Mouse (Mus musculus) brain, embryonic 18.5 days (tissue): ENCODE data around the gene Prkci.

Experiments
- DNase-seq: peaks from one replicate; pipeline ENCODE4 v3.0.0-alpha.2; 2012; ENCODE audit warnings: low read depth, low spot score

The Prkci gene

DNA sequence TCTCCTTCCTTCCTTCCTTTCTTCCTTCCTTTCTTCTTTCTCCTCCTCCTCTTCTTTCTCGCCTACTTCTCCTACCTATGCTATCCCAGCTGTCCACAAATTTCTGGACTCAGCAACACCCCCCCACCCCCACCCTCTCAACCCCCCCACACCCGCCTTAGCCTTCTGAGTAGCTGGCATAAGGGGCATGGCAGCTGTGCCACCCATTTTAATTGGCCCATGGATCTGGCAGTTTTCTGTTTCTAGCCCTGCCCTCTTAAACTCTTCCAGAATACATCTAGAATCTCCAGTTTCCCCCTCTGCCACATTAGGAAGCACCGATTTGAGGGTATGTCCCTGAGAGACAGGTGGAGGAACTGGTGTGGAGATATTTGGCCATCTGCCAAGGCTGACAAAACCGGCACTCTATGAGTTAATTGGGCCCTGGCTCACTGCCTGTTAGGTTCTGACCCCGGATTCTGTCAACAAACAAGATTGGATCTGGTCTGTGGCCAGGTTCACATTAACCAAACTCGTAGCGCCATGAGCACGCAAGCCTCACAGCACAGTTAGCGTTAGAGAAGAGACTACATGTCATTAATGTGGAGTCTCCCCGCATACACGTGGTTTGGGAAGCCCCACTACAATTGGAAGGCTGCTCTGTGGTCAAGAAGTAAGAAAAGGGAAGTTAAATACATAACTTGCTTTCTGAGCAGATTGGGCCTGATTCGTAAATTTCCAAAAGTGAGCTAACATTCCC lies 88.1 kb downstream of the Prkci start:
- no peak for DNase-seq

DNA sequence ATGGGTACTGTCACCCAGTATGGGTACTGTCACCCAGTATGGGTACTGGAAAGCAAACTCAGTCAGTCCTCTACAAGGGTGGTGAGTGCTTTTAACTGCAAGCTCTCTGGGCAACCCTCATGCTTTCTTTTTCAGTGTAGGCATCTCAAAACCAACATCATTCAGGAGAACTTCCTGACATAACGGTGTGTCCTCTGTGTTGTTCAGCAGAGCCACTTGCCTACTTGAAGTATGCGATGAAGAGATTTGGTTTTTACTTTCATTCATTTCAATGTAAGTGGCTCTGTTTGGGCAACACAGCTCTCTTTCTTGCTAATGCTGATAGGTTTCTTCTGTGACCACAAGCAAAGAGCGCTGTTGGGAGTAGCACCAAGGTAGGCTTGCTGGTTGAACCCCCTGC lies 89.5 kb downstream of the Prkci start:
- no peak for DNase-seq

DNA sequence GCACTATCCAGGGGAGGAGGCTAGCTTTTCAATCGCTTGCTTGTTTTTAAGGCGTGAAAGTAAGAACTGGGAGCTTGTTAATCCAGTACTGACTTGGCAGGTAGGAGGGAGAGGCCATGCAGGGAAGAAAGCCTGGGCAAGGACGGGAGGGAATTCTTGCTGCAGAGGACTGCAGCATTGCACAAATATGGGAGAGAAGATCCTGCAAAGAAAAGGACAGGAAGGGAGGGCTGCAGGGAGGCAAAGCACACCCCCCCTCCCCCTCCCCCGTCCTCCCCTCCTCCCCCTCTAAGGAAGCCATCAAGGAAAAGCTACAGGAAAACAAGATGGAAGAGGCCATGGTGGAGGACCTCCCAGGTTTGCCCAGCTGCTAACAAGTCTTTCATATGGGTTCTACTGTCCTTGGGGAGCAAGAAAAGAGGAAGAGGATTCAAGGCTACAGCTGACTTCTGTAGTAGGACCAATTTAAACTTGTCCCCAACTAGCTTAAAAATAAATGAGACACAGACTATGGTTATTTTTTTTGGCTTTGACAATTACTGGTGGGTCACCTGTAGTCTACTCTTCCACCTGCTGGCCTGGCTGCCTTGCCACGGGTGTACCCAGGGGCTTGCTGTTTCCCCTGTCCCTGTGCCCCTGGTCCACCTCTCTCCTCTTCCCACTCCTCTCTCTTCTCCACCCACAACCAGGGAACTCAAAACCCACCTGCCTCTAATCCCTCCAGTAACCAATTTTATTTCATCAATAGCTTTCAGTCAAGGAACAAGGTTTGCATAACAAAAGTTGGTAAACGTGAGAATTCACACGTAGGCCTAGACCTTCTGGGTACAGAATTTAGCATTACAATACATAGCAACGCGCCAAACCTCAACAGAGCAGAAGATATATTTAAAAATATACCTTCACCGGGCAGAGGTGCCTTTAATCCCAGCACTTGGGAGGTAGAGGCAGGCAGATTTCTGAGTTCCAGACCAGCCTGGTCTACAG lies 93.5 kb downstream of the Prkci start:
- DNase-seq = no peak

DNA sequence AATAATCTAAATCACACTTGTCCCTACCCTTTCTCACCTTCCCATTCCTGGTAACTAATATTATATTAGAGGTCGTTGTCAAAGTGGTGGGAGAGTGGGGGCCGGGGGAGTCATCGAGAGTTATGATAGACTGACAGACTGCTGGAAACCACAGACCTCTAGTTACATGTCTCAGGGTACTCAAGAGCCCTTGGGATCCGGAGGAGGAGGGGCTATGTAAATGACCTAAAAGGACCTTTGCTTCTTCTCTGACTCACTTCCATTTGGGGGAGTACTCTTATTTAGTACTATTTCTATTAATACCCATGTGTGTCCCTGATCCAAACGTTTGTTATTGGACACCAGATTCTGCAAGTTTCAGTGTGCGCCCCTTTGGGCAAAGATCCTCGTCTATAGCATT lies 94.4 kb downstream of the Prkci start:
- DNase-seq = no peak

DNA sequence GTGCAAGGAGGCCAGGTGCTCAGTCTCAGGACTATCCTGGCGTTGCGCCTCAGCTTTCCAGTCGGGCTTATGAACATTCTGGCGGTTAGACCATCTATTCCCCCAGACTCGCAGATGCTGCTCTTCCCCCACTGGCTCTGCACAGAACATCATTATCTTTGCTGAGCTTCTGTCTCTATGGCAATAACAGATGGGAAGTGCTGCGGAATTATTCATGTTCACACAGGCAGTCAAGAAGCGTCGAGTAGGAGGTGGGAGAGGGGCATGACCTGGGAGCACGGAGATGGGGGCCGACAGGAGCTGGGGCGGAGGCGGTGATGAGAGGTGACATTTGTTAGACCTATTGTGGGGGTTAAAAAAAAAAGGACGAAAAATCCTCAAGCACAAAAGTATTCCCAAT lies 97.6 kb downstream of the Prkci start:
- DNase-seq = peak; percentile 67

DNA sequence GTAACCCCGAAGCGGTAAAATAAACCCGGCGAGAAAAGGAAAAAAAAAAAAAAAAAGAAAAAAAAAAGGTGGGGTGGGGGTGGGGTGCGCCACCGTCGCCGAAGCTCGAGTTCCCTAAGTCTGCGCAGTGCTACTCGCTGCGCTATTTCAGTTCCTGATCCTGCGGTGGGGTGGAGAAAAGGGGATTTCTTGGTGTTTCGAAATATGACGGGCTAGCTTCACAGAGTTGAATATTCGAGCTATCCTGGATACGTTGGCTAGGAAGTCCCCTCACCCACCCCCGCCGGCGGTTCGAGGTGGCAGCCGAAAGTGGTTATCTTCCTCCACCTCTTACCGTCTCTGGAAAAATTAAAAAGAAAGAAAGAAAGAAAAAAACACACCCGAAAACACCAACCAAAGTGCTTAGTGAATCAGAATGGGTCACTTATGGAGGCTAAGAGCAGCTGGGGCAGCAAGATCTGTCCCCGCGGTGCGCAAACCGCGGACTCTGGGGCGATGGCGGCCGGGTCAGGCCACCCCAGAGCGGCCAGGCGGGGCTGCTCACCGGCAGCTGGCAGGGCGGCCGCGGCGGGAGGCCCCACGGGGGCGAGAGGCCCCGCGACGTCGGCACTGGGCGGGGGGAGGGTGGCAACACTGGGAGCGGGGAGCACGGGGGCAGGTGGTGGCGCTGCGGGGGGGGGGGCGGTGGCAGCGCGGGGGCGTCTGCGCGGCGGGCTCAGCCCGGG lies 98.2 kb downstream of the Prkci start:
- no peak for DNase-seq

DNA sequence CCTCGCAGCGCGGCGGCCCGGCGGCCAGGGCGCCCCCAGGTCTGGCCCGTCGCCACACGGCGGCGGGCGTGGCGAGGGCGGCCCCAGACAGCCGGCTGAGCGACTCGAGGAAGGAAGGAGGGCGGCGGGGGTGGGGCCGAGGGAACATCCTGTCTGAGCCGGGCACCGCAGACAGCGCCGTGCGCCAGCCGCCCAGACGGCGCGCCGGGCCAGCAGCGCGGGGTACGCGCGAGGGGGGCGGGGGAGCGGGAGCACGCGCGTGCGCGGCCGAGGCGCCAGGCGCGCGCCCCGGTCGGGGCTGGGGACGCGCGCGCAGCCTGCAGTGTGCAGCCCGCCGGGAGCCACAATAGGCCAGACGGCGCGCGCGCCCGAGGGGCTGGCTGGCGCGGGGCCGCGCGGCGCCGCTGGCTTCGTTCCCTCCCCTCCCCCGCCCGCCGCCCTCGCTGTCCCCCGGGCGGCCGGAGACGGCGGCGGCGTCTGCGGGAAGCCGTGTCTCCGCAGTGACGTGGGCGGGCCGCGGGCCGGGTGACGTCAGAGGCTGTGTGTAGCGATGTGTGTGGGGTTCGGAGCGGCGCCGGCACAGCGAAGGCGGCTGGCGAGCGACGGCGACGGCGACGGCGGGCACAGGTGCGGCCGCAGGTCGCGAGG lies 99.1 kb downstream of the Prkci start, which contains the start of gene Skil:
Gene Skil, plus strand, starts transcription at position 528 of the 648 bp plus-strand sequence.
- DNase-seq = peak; percentile 81

DNA sequence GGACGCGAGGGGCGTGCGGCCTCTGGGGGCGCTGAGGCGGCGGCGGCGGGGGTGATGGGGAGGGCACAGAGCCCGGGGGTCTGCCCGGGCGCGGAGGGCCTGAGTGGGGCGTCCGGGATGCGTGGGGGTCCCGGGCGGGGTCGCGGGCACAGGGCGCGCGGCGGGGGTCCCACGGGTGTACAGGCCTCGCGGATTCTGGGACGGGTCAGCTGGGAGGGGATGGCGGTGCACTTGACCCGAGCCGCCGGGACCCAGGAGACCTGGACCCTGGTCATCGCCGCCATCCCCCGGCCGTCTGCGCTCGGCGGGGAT lies 99.6 kb downstream of the Prkci start:
- no peak for DNase-seq

DNA sequence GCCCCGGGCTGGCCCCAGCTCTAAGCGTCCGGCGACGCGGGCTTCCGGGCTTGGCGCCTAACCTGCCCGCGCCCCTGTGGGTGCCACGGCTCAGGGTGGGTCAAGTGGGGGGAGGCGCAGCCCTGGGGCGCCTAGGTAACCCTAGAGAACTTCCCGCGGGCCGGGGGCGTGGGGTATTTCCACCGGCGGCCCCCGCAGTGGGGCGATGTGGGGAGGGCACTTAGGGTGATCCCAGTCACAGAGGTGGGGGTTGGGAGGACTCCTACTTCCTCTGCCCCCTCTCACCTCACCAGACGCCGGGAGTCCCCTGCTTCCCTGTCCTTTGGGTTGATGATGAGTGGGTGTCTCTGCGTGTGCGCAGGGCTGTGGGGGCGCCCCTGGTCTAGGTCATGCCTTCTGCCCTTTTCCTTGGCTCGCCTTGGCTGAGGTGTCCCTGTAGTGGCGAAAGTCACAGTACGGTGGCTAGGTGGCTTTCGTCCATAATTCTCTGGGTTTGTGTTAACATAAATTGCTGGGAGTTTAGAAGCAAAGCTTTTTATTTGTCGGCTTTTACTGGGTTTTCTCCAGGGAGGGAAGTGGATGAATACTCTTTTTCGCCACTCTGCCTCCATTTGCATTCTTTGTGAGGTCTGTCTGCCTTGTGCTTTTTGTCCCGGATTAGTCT lies 100.1 kb downstream of the Prkci start:
- DNase-seq = no peak

DNA sequence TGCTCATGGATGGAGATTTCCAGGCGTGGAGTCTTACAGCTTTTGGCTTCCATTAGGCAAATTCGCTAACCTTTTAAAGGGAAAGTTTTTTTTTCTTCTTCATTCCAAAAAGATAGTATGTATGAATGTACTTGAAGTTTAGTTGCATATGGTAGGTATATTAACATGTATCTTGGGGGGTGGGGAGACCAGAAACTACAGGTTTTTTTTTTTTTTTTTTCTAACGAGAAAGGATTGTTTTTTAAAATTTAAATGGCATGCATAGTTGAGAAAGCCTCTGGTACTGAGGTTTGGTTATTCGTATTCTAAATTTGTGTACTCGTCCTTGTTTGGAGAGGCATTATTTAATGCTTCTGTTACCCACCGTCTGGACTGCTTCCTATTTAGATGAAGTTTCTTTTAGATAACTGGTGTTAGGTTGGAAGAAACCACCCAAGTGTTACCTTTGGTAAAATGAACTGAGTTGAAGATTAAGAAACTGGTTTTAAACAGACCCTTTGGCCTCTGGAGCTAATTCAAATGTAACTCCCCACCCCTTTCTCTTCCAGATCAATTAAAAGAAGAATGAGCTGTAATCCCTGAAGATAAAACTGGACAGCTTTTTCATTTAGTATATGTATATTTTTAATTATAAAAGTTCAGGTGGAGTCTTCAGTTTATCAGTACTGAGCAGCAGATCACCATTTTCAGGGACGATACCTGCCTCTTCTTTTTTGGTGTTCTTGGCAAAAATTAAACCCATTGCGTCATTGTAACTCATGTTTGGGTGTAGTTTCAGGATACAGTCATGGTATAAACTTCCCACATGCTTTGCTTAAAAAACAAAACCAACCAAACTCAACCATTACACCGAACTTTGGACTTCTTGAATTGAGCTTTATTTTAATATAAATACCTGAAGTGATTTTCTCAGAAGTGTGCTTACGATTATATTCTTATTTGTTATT lies 100.9 kb downstream of the Prkci start:
- no peak for DNase-seq

DNA sequence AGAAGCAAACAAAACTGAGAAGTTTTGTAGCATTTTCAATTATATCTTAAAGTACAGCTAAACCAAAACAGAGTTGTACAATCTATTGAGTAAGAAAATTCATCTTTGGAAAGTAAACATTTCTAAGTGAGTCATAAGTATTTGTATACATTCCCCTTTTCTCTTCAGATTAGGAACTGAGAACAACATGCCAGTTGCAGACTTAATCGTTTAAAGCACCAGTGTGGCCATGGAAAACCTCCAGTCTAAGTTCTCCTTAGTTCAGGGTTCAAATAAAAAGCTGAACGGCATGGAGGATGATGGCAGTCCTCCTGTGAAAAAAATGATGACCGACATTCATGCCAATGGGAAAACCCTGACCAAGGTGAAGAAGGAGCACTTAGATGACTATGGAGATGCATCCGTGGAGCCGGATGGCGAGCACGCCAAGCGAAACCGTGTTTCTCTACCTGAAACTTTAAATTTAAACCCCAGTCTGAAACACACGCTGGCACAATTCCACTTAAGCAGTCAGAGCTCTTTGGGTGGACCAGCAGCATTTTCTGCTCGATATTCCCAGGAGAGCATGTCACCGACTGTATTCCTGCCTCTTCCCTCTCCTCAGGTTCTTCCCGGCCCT lies 101.7 kb downstream of the Prkci start:
- no peak for DNase-seq

DNA sequence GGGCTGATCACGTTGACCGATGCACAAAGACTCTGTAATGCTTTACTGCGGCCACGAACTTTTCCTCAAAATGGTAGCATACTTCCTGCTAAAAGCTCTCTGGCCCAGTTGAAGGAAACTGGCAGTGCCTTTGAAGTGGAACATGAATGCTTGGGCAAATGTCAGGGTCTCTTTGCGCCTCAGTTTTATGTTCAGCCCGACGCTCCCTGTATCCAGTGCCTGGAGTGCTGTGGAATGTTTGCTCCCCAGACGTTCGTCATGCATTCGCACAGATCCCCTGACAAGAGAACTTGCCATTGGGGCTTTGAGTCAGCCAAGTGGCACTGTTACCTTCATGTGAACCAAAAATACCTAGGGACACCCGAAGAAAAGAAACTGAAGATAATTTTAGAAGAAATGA lies 102.4 kb downstream of the Prkci start:
- no peak for DNase-seq

DNA sequence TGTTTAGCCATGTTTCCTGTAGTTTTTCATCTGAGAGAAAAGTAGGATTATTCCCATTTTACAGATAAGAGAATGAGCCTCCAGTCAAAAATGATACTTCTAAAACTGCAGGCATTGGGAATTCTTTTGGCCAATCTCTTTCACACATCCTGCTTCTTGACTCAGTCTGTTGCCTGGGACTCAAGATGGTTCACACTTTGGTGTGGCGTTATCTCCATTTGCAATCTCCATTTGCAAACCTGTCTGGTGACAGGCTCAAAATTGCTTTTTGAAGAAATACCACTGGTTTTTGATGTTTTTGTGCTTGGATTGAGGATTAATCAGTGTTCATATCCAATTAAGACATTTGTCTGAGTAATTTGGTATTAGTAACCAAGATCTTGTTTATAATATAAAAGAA lies 103.0 kb downstream of the Prkci start:
- no peak for DNase-seq

DNA sequence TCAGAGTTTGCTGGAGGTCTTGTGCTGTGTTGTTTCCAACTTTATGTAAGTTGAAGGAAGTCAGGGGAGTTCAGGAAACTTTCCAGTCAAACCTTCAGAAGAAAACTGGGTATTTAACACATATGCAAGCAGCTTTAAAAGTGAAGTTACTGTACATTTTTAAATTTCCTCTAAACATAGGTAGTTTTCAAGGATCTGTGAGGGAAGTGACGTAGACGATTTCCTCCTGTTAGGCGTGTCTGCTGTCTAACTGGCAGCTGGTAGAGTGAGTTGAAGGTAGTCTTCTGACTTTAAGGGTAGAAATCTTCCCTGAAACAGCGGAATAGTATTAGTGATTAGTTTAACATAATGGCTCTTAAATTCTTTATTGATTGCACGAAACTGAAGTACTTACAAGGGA lies 104.5 kb downstream of the Prkci start:
- no peak for DNase-seq

DNA sequence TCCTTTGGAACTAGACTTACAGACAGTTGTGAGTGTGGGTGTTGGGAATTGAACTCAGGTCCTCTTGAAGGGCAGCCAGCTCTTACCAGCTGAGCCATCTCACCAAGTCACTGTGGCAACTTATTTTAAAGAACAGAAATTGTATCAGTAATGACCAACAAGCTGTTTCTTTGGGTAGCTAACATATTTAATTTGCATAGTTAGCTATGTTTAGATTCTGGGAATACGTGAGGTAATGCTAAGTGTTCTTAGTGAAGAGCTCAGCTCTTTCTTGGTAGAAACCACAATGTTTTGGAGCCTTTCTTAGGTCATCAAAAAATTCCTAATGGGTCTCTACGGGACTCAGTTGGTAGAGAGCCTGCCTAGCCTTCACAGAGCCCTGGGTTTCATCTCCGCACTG lies 105.3 kb downstream of the Prkci start:
- DNase-seq = no peak
